Mouse (Mus musculus) heart, embryonic 14.5 days (tissue): ENCODE measurements around the gene D430019H16Rik. TPM values are rescaled to one million over a fixed set of nuclear protein-coding genes. Genes with fewer than 3 reads are reported as not detected.

Source experiments
- ATAC-seq: fragments of 200-750 bp; cut with Nextera tagmentation; 2 replicates; pipeline ENCODE4 v1.8.0; 2017; ENCODE audit warnings: low read depth, moderate TSS enrichment; ENCODE audit not compliant: insufficient number of reproducible peaks, insufficient read depth, low FRiP score
- H3K27ac ChIP-seq, 2 experiments: fragments of 200-500 bp in 1 of 2; fragments of 300-500 bp in 1 of 2; sonication (generic) in 1 of 2; replicated peaks in 1 of 2; 2 replicates each; pipeline ENCODE4 v1.5.1; 2012 to 2014; ENCODE audit warnings: low read depth in 2 of 2, low read length in 2 of 2, control low read depth in 1 of 2, mild to moderate bottlenecking in 1 of 2, mixed read lengths in 1 of 2; ENCODE audit not compliant: control insufficient read depth in 1 of 2, insufficient read depth in 1 of 2
- H3K27me3 ChIP-seq: fragments of 300-500 bp; sonication (generic); 2 replicates; pipeline ENCODE4 v1.6.1; 2014; ENCODE audit warnings: mild to moderate bottlenecking, low read length, control low read depth; ENCODE audit not compliant: control insufficient read depth, insufficient read depth
- H3K36me3 ChIP-seq: fragments of 300-500 bp; sonication (generic); 2 replicates; pipeline ENCODE4 v1.6.1; 2014; ENCODE audit warnings: mild to moderate bottlenecking, control low read depth, low read length, mixed read lengths; ENCODE audit not compliant: control insufficient read depth, insufficient read depth
- H3K4me1 ChIP-seq, 2 experiments: fragments of 200-500 bp in 1 of 2; fragments of 300-500 bp in 1 of 2; sonication (generic) in 1 of 2; 2 replicates each; pipeline ENCODE4 v1.6.1; 2012 to 2014; ENCODE audit warnings: low read length in 2 of 2, control low read depth in 1 of 2, mixed read lengths in 1 of 2; ENCODE audit not compliant: control insufficient read depth in 2 of 2, insufficient read depth in 2 of 2
- H3K4me2 ChIP-seq: fragments of 300-500 bp; sonication (generic); 2 replicates; pipeline ENCODE4 v1.6.1; 2014; ENCODE audit warnings: mild to moderate bottlenecking, low read length
- H3K4me3 ChIP-seq, 2 experiments: fragments of 200-500 bp in 1 of 2; fragments of 300-500 bp in 1 of 2; sonication (generic) in 1 of 2; 2 replicates each; pipeline ENCODE4 v1.5.1; 2012 to 2014; ENCODE audit warnings: low read length in 2 of 2, mild to moderate bottlenecking in 2 of 2, control low read depth in 1 of 2, low read depth in 1 of 2, moderate library complexity in 1 of 2; ENCODE audit not compliant: control insufficient read depth in 1 of 2, insufficient read depth in 1 of 2
- H3K9ac ChIP-seq: fragments of 300-500 bp; sonication (generic); 2 replicates; pipeline ENCODE4 v1.6.1; 2014; ENCODE audit warnings: mild to moderate bottlenecking, low read length
- H3K9me3 ChIP-seq: fragments of 300-500 bp; sonication (generic); 2 replicates; pipeline ENCODE4 v1.6.1; 2016; ENCODE audit warnings: low read length, control low read depth; ENCODE audit not compliant: control insufficient read depth
- WGBS: fragments of 180-500 bp; shearing (Covaris S2); extraction: QIAGEN DNeasy Blood & Tissue Kit; methylation state at CpG from one replicate; pipeline ENCODE4 v1.1.7; 2014; 5-methylcytosine and 5-hydroxymethylcytosine counted together
- polyA plus RNA-seq: library from polyadenylated mRNA; unstranded; fragments of >200 nt; fragmentation: Nextera tagmentation; extraction: Ambion mirVana; gene quantifications from 2 replicates; pipeline ENCODE4 v1.2.1, GENCODE M21; 2014

Gene D430019H16Rik
- polyA plus RNA-seq, 1 experiment from 2014 or later: 0.72 TPM

GRCm38 (mm10) chr12:105537162-105537561, 83.5 kb downstream of the D430019H16Rik start:
- WGBS: 67% methylated on average over 5 of the region's 5 CpGs
- Histone ChIP-seq H3K4me1 (no peaks in the 10 kb centered on the region; a peak in 1 of 4 replicates), H3K9me3 (no peaks in the 10 kb centered on the region)

GRCm38 (mm10) chr12:105539649-105540048, 86.0 kb downstream of the D430019H16Rik start:
- peaks cover 0 to 2% of the 10 kb centered on the region in 2 experiments; a peak in 1 of 4 replicates for H3K4me1 ChIP-seq
- no peak overlapping the region for H3K4me2 ChIP-seq
- H3K4me3 ChIP-seq: no peak overlapping the region
- H3K9me3 ChIP-seq: no peaks in the 10 kb centered on the region
- 93% methylated on average over 10 of the region's 10 CpGs for WGBS
- H3K27me3 ChIP-seq: no peaks in the 10 kb centered on the region
- H3K9ac ChIP-seq: no peak overlapping the region
- no peak for ATAC-seq
- no peak overlapping the region for H3K27ac ChIP-seq
- no peaks in the 10 kb centered on the region for H3K36me3 ChIP-seq

More at GRCm38 (mm10) chr12:105537162-105537561, 83.5 kb downstream of the D430019H16Rik start:
- no peaks in the 10 kb centered on the region for H3K36me3 ChIP-seq
- H3K4me2 ChIP-seq: no peak overlapping the region
- no peak overlapping the region for H3K9ac ChIP-seq
- no peaks in the 10 kb centered on the region for H3K27me3 ChIP-seq
- no peak overlapping the region for H3K27ac ChIP-seq
- ATAC-seq: no peak
- H3K4me3 ChIP-seq: no peak overlapping the region

- H3K4me1 ChIP-seq: peaks cover 19% of the 10 kb centered on the region in 2 experiments
- no peak overlapping the region for H3K4me3 ChIP-seq
- WGBS: 75% methylated on average over 12 of the region's 12 CpGs
- H3K27ac ChIP-seq: no peak overlapping the region
- no peaks in the 10 kb centered on the region for H3K9me3 ChIP-seq
- no peak for ATAC-seq
- H3K27me3 ChIP-seq: no peaks in the 10 kb centered on the region
- no peak overlapping the region for H3K4me2 ChIP-seq
- H3K36me3 ChIP-seq: no peaks in the 10 kb centered on the region
- H3K9ac ChIP-seq: no peak overlapping the region
Observed at GRCm38 (mm10) chr12:105541590-105542402, 88.1 kb downstream of the D430019H16Rik start.

- 0 out of 2 replicates have a peak, but pooled peaks cover 1% of the 10 kb centered on the region for H3K27me3 ChIP-seq
- no peak overlapping the region for H3K9ac ChIP-seq
- no peaks in the 10 kb centered on the region for H3K9me3 ChIP-seq
- no peak overlapping the region for H3K4me3 ChIP-seq
- no peak for ATAC-seq
- 89% methylated on average over 3 of the region's 3 CpGs for WGBS
- no peaks in the 10 kb centered on the region for H3K36me3 ChIP-seq
- H3K4me1 ChIP-seq: peaks cover 19 to 23% of the 10 kb centered on the region in 2 experiments
- no peak overlapping the region for H3K27ac ChIP-seq
- H3K4me2 ChIP-seq: no peak overlapping the region
Observed at GRCm38 (mm10) chr12:105542513-105542912, 88.9 kb downstream of the D430019H16Rik start.

Other genes starting within 250 kb of the D430019H16Rik start
- gene Tcl1, start 231.1 kb upstream of the D430019H16Rik start, polyA plus RNA-seq: not detected in 2 replicates
- not detected in 2 replicates for gene Tunar, start 120.0 kb upstream of the D430019H16Rik start, polyA plus RNA-seq
- gene Bdkrb2, start 109.4 kb downstream of the D430019H16Rik start, polyA plus RNA-seq: 0.08 and 0.15 TPM in 2 replicates
- 0.15 TPM in 1 of 2 replicates, not detected in the other for gene Bdkrb1, start 149.2 kb downstream of the D430019H16Rik start, polyA plus RNA-seq
- gene Gskip, start 231.0 kb downstream of the D430019H16Rik start, polyA plus RNA-seq: 21.3 and 25.4 TPM in 2 replicates
- gene Atg2b, start 231.4 kb downstream of the D430019H16Rik start, polyA plus RNA-seq: 10.6 and 11.9 TPM in 2 replicates